Mouse (Mus musculus): ENCODE measurements around the gene Micu1. TPM values are rescaled to one million over a fixed set of nuclear protein-coding genes. Genes with fewer than 3 reads are reported as not detected.
"Not testable (repeated sequence)": the region's sequence is repeated elsewhere in the genome, so short reads cannot be mapped to it uniquely, and the experiment has no call there.

The Micu1 gene
- polyA plus RNA-seq (2016; fragmentation: Nextera tagmentation; extraction: Ambion mirVana), result 67.8 and 72.3 TPM in 2 replicates

- no peaks in the 10 kb centered on the region for H3K9me3 ChIP-seq
- peak within 1 kb of the TSS; percentile 56 for H3K4me2 ChIP-seq
- H3K36me3 ChIP-seq (replicated peaks), result no peaks in the 10 kb centered on the region
- H3K4me1 ChIP-seq, result peaks cover 9% of the 10 kb centered on the region
- peak within 1 kb of the TSS; percentile 65 for H3K27ac ChIP-seq
- H3K27me3 ChIP-seq, result no peaks in the 10 kb centered on the region
- H3K9ac ChIP-seq, result peak within 1 kb of the TSS; percentile 66
- WGBS, result under 1% methylated on average over 48 of the region's 48 CpGs
- peak; percentile 98 for ATAC-seq (ENCODE audit: low FRiP score)
- peak within 1 kb of the TSS; percentile 57 for H3K4me3 ChIP-seq (replicated peaks)
These were observed at the start of gene Micu1 for GRCm38 (mm10) chr10:59702207-59703032. Micu1 (plus strand) TSS chr10:59702477.

- Histone ChIP-seq H3K4me3 (replicated peaks) (no peak overlapping the region), H3K27ac (no peak overlapping the region), H3K27me3 (no peaks in the 10 kb centered on the region), H3K4me1 (no peaks in the 10 kb centered on the region), H3K9ac (no peak overlapping the region), H3K36me3 (replicated peaks) (no peaks in the 10 kb centered on the region), H3K4me2 (no peak overlapping the region), H3K9me3 (no peaks in the 10 kb centered on the region)
- WGBS, result 78% methylated on average over 13 of the region's 13 CpGs
- ATAC-seq (ENCODE audit: low FRiP score), result no peak
These were observed 45.5 kb upstream of the Micu1 start for GRCm38 (mm10) chr10:59656799-59657198.

GRCm38 (mm10) chr10:59664765-59665164 is 37.5 kb upstream of the Micu1 start:
- no peak overlapping the region for H3K27ac ChIP-seq
- no peaks in the 10 kb centered on the region for H3K4me1 ChIP-seq
- 77% methylated on average over 2 of the region's 2 CpGs for WGBS
- H3K27me3 ChIP-seq, result no peaks in the 10 kb centered on the region
- no peak overlapping the region for H3K4me3 ChIP-seq (replicated peaks)
- H3K9me3 ChIP-seq, result no peaks in the 10 kb centered on the region
- no peak overlapping the region for H3K4me2 ChIP-seq
- H3K9ac ChIP-seq, result no peak overlapping the region
- H3K36me3 ChIP-seq (replicated peaks), result no peaks in the 10 kb centered on the region
- ATAC-seq (ENCODE audit: low FRiP score), result no peak

GRCm38 (mm10) chr10:59665503-59666291 is 36.6 kb upstream of the Micu1 start:
- Histone ChIP-seq H3K4me1 (no peaks in the 10 kb centered on the region), H3K4me3 (replicated peaks) (no peak overlapping the region), H3K4me2 (no peak overlapping the region), H3K27me3 (no peaks in the 10 kb centered on the region), H3K27ac (no peak overlapping the region), H3K9me3 (no peaks in the 10 kb centered on the region), H3K9ac (no peak overlapping the region), H3K36me3 (replicated peaks) (no peaks in the 10 kb centered on the region)
- WGBS, result 80% methylated on average over 13 of the region's 13 CpGs
- no peak for ATAC-seq (ENCODE audit: low FRiP score)

GRCm38 (mm10) chr10:59667377-59667776 is 34.9 kb upstream of the Micu1 start:
- no peak for ATAC-seq (ENCODE audit: low FRiP score)

GRCm38 (mm10) chr10:59668491-59668890 is 33.8 kb upstream of the Micu1 start:
- WGBS, result 80% methylated on average over 7 of the region's 7 CpGs
- no peaks in the 10 kb centered on the region for H3K36me3 ChIP-seq (replicated peaks)
- no peak overlapping the region for H3K27ac ChIP-seq
- H3K9ac ChIP-seq, result no peak overlapping the region
- no peaks in the 10 kb centered on the region for H3K9me3 ChIP-seq
- H3K27me3 ChIP-seq, result no peaks in the 10 kb centered on the region
- H3K4me2 ChIP-seq, result no peak overlapping the region
- no peaks in the 10 kb centered on the region for H3K4me1 ChIP-seq
- ATAC-seq (ENCODE audit: low FRiP score), result no peak
- H3K4me3 ChIP-seq (replicated peaks), result no peak overlapping the region

More at GRCm38 (mm10) chr10:59667377-59667776, 34.9 kb upstream of the Micu1 start:
- no peaks in the 10 kb centered on the region for H3K36me3 ChIP-seq (replicated peaks)
- H3K9me3 ChIP-seq, result no peaks in the 10 kb centered on the region
- no peak overlapping the region for H3K4me2 ChIP-seq
- no peaks in the 10 kb centered on the region for H3K4me1 ChIP-seq
- H3K9ac ChIP-seq, result no peak overlapping the region
- H3K27ac ChIP-seq, result no peak overlapping the region
- WGBS, result 65% methylated on average over 6 of the region's 6 CpGs
- H3K4me3 ChIP-seq (replicated peaks), result no peak overlapping the region
- no peaks in the 10 kb centered on the region for H3K27me3 ChIP-seq

GRCm38 (mm10) chr10:59677836-59678235 is 24.4 kb upstream of the Micu1 start:
- Histone ChIP-seq H3K4me3 (replicated peaks) (no peak overlapping the region), H3K4me2 (no peak overlapping the region), H3K4me1 (no peaks in the 10 kb centered on the region), H3K36me3 (replicated peaks) (no peaks in the 10 kb centered on the region), H3K9me3 (no peaks in the 10 kb centered on the region), H3K27me3 (no peaks in the 10 kb centered on the region), H3K27ac (no peak overlapping the region), H3K9ac (no peak overlapping the region)
- ATAC-seq (ENCODE audit: low FRiP score), result no peak
- 84% methylated on average over 1 of the region's 1 CpGs for WGBS

- no peaks in the 10 kb centered on the region for H3K27me3 ChIP-seq
- no peak overlapping the region for H3K27ac ChIP-seq
- H3K9ac ChIP-seq, result no peak overlapping the region
- H3K4me1 ChIP-seq, result no peaks in the 10 kb centered on the region
- no peaks in the 10 kb centered on the region for H3K36me3 ChIP-seq (replicated peaks)
- H3K9me3 ChIP-seq, result no peaks in the 10 kb centered on the region
- 77% methylated on average over 2 of the region's 2 CpGs for WGBS
- H3K4me2 ChIP-seq, result no peak overlapping the region
- ATAC-seq (ENCODE audit: low FRiP score), result no peak
- H3K4me3 ChIP-seq (replicated peaks), result no peak overlapping the region
These were observed 23.1 kb upstream of the Micu1 start for GRCm38 (mm10) chr10:59679189-59679588.

GRCm38 (mm10) chr10:59685586-59685985 is 16.7 kb upstream of the Micu1 start:
- H3K27me3 ChIP-seq; H3K9ac ChIP-seq; ATAC-seq (ENCODE audit: low FRiP score); H3K4me2 ChIP-seq; H3K27ac ChIP-seq; H3K4me3 ChIP-seq (replicated peaks); H3K4me1 ChIP-seq; H3K36me3 ChIP-seq (replicated peaks); H3K9me3 ChIP-seq: not testable (repeated sequence)
- WGBS, result 95% methylated on average over 3 of the region's 3 CpGs

- no peak for ATAC-seq (ENCODE audit: low FRiP score)
- no peaks in the 10 kb centered on the region for H3K4me1 ChIP-seq
- 89% methylated on average over 2 of the region's 2 CpGs for WGBS
- H3K9ac ChIP-seq, result no peak overlapping the region
- H3K4me3 ChIP-seq (replicated peaks), result no peak overlapping the region
- no peak overlapping the region for H3K27ac ChIP-seq
- H3K4me2 ChIP-seq, result no peak overlapping the region
- no peaks in the 10 kb centered on the region for H3K27me3 ChIP-seq
- no peaks in the 10 kb centered on the region for H3K9me3 ChIP-seq
- no peaks in the 10 kb centered on the region for H3K36me3 ChIP-seq (replicated peaks)
These were observed 15.2 kb upstream of the Micu1 start for GRCm38 (mm10) chr10:59687126-59687525.

- Histone ChIP-seq H3K4me1 (no peaks in the 10 kb centered on the region), H3K36me3 (replicated peaks) (no peaks in the 10 kb centered on the region), H3K27me3 (no peaks in the 10 kb centered on the region), H3K4me2 (no peak overlapping the region), H3K27ac (no peak overlapping the region), H3K9me3 (no peaks in the 10 kb centered on the region), H3K9ac (no peak overlapping the region), H3K4me3 (replicated peaks) (no peak overlapping the region)
- 69% methylated on average over 6 of the region's 6 CpGs for WGBS
- no peak for ATAC-seq (ENCODE audit: low FRiP score)
These were observed 12.4 kb upstream of the Micu1 start for GRCm38 (mm10) chr10:59689836-59690235.

GRCm38 (mm10) chr10:59692441-59692840 is 9.8 kb upstream of the Micu1 start:
- no peaks in the 10 kb centered on the region for H3K9me3 ChIP-seq
- no peak overlapping the region for H3K4me2 ChIP-seq
- no peak overlapping the region for H3K9ac ChIP-seq
- H3K36me3 ChIP-seq (replicated peaks), result no peaks in the 10 kb centered on the region
- 85% methylated on average over 6 of the region's 6 CpGs for WGBS
- no peaks in the 10 kb centered on the region for H3K4me1 ChIP-seq
- no peaks in the 10 kb centered on the region for H3K27me3 ChIP-seq
- ATAC-seq (ENCODE audit: low FRiP score), result no peak
- no peak overlapping the region for H3K4me3 ChIP-seq (replicated peaks)
- no peak overlapping the region for H3K27ac ChIP-seq
